In genomic region chr17:84185011-84185411, GRCm38 (mm10) we compare ENCODE assay signal across 8 mouse cellular contexts. TPM values are rescaled to one million over a fixed set of nuclear protein-coding genes. Genes with fewer than 3 reads are reported as not detected.
DNase-seq lines count a peak whose midpoint lies in the region; ATAC-seq and TF ChIP-seq lines count a peak whose summit lies in the region.

No protein-coding gene starts in this region.

- peaks cover 8 to 26% of the 10 kb centered on the region in 2 experiments for H3K4me1 ChIP-seq in ES-E14 (ENCODE audit: control insufficient read depth in 2 of 2, insufficient read depth in 2 of 2, low read length in 2 of 2, poor library complexity in 1 of 2)
- H3K4me1 ChIP-seq in forebrain, embryonic 15.5 days = peaks cover 48% of the 10 kb centered on the region
- peaks cover 46% of the 10 kb centered on the region for H3K4me1 ChIP-seq in kidney, embryonic 16.5 days (ENCODE audit: insufficient read depth, low read length)

- in situ Hi-C loops in ES-E14 (cut with MboI; ENCODE audit: low sequenced_read_pairs in 2 of 2, unreplicated experiment in 2 of 2) = no loop called here

- peak overlapping the region; percentile 72 to 83 for H3K4me3 ChIP-seq in ES-E14 (ENCODE audit: insufficient read depth in 1 of 2, low read depth in 1 of 2, low read length in 2 of 2, poor library complexity in 1 of 2, severe bottlenecking in 1 of 2)
- peak overlapping the region; percentile 54 for H3K4me3 ChIP-seq in forebrain, embryonic 15.5 days
- H3K4me3 ChIP-seq in kidney, embryonic 16.5 days (ENCODE audit: low read length) = peak overlapping the region; percentile 95

- peaks cover 7% of the 10 kb centered on the region; the same call in 1 of the 2 replicates for H3K27me3 ChIP-seq in forebrain, embryonic 15.5 days
- no peaks in the 10 kb centered on the region for H3K27me3 ChIP-seq in kidney, embryonic 16.5 days (ENCODE audit: insufficient read depth, low read length)

- H3K4me2 ChIP-seq in forebrain, embryonic 15.5 days (replicated peaks) = peak overlapping the region; percentile 62
- peak overlapping the region; percentile 89 for H3K4me2 ChIP-seq in kidney, embryonic 16.5 days (replicated peaks; ENCODE audit: low read depth, low read length)

- H3K9ac ChIP-seq in ES-E14 (ENCODE audit: insufficient read depth, low read depth, low read length, poor library complexity, severe bottlenecking) = no peak overlapping the region; the same call in 1 of the 2 replicates
- H3K9ac ChIP-seq in forebrain, embryonic 15.5 days (replicated peaks) = peak overlapping the region; percentile 37; the same call in 1 of the 2 replicates
- H3K9ac ChIP-seq in kidney, embryonic 16.5 days (replicated peaks; ENCODE audit: low read length) = peak overlapping the region; percentile 97

- DNase-seq in adrenal gland, adult (ENCODE audit: inconsistent age in 2 of 2, low spot score in 1 of 2) = peak; percentile 31 to 83
- DNase-seq in adrenal gland, postnatal 4 days (ENCODE audit: low spot score in 2 of 2) = no peak
- no peak for DNase-seq in ES-E14 (ENCODE audit: low read depth, low spot score)
- DNase-seq in lung, postnatal 25 days (ENCODE audit: low spot score) = peak; percentile 51
- DNase-seq in thymus, postnatal 14 days = peak; percentile 61
- DNase-seq in ovary, postnatal 10 days (ENCODE audit: low spot score) = no peak

- peaks cover 20% of the 10 kb centered on the region for H3K36me3 ChIP-seq in ES-E14 (ENCODE audit: control insufficient read depth, insufficient read depth, low read length, poor library complexity, severe bottlenecking)
- no peaks in the 10 kb centered on the region for H3K36me3 ChIP-seq in forebrain, embryonic 15.5 days
- peaks cover 17% of the 10 kb centered on the region for H3K36me3 ChIP-seq in kidney, embryonic 16.5 days (ENCODE audit: insufficient read depth, low read length)

- H3K9me3 ChIP-seq in ES-E14 (ENCODE audit: control insufficient read depth, insufficient read depth, low read depth, low read length) = no peaks in the 10 kb centered on the region
- no peaks in the 10 kb centered on the region for H3K9me3 ChIP-seq in forebrain, embryonic 15.5 days
- no peaks in the 10 kb centered on the region for H3K9me3 ChIP-seq in kidney, embryonic 16.5 days (ENCODE audit: low read length)

- WGBS in forebrain, embryonic 15.5 days = 3% methylated on average over 7 of the region's 7 CpGs
- WGBS in kidney, embryonic 16.5 days = 2% methylated on average over 7 of the region's 7 CpGs

- no peak for ATAC-seq in forebrain, embryonic 15.5 days (replicated peaks)
- no peak for ATAC-seq in kidney, embryonic 16.5 days (ENCODE audit: low FRiP score, low TSS enrichment)

- H3K27ac ChIP-seq in ES-E14 (ENCODE audit: insufficient read depth, low read depth, low read length, poor library complexity, severe bottlenecking) = no peak overlapping the region
- 0 out of 2 replicates have a peak overlapping the region, but pooled peaks have one; percentile 9 for H3K27ac ChIP-seq in forebrain, embryonic 15.5 days (replicated peaks)
- peak overlapping the region; percentile 96 for H3K27ac ChIP-seq in kidney, embryonic 16.5 days (ENCODE audit: low read length)

TF ChIP-seq in ES-E14, 5 proteins besides CTCF, POLR2A, EP300 and RAD21:
- no peak for TF ChIP-seq ZNF384 (IDR thresholded peaks at IDR 0.05; ENCODE audit: low read depth, low read length)
- TF ChIP-seq CHD2 (IDR thresholded peaks at IDR 0.05; ENCODE audit: low read depth, low read length) = no peak
- TF ChIP-seq ZC3H11A (IDR thresholded peaks at IDR 0.05; ENCODE audit: borderline replicate concordance, low read depth, low read length) = no peak
- no peak for TF ChIP-seq MAFK (IDR thresholded peaks at IDR 0.05; ENCODE audit: insufficient read depth, low read depth, low read length)
- no peak for TF ChIP-seq HCFC1 (IDR thresholded peaks at IDR 0.05; ENCODE audit: borderline replicate concordance, insufficient read depth, low read length)
TF ChIP-seq in ES-E14: peak in this region for 0.

RNA-seq across cellular contexts. Expression of gene Zfp36l2, which starts 2.7 kb away (rescaled TPM):
- total RNA-seq in adrenal gland, postnatal 4 days (2021) = 10 to 100 TPM; 65.6 to 71.3 TPM
- total RNA-seq in ES-E14 (2012; rRNA removed) = 11.0 and 12.6 TPM in 2 replicates
- 4.7 and 4.9 TPM in 2 replicates for polyA plus RNA-seq in forebrain, embryonic 15.5 days (2015; fragmentation: Nextera tagmentation; extraction: Ambion mirVana)
- 9.5 and 11.4 TPM in 2 replicates for polyA plus RNA-seq in kidney, embryonic 16.5 days (2015; fragmentation: Nextera tagmentation; extraction: Ambion mirVana)

Comparison
In these comparisons a context has a peak if more than half of its experiments do, and no peak if none do; other contexts are left out.
1. DNase-seq: peak in adrenal gland, adult (2 of 2), lung, postnatal 25 days (single experiment) and thymus, postnatal 14 days (single experiment); none in adrenal gland, postnatal 4 days (0 of 2), ES-E14 (single experiment) and ovary, postnatal 10 days (single experiment).
2. Peak in every context shown above with its lines, with median percentiles within 50 percentile points of each other: H3K4me3 ChIP-seq.